Mouse (Mus musculus) megakaryocyte, embryonic 14.5 days (primary cell): ENCODE data around the gene Cltb. TPM values are rescaled to one million over a fixed set of nuclear protein-coding genes. Genes with fewer than 3 reads are reported as not detected.

Experiments used
- H3K27me3 ChIP-seq: replicated peaks from 2 replicates; pipeline ENCODE3; 2012; ENCODE audit warnings: inconsistent platforms
- H3K36me3 ChIP-seq: replicated peaks from 2 replicates; pipeline ENCODE3; 2012; ENCODE audit warnings: low read length, inconsistent platforms, mixed read lengths
- H3K4me1 ChIP-seq: 2 replicates; pipeline ENCODE4 v1.6.1; 2012; ENCODE audit warnings: inconsistent platforms
- H3K4me3 ChIP-seq: replicated peaks from 2 replicates; pipeline ENCODE3; 2012; ENCODE audit warnings: moderate library complexity, mild to moderate bottlenecking, inconsistent platforms
- H3K9me3 ChIP-seq: 2 replicates; pipeline ENCODE4 v1.6.1; 2012; ENCODE audit warnings: inconsistent platforms
- FLI1 ChIP-seq: IDR thresholded peaks from 2 replicates; pipeline ENCODE4 v1.6.1; 2012; ENCODE audit warnings: low read length, inconsistent platforms, mixed read lengths
- GATA1 ChIP-seq: IDR thresholded peaks from 3 replicates; pipeline ENCODE4 v1.6.1; 2012; ENCODE audit warnings: mixed read lengths, low read length, inconsistent platforms, borderline replicate concordance
- polyA plus RNA-seq: library from polyadenylated mRNA; stranded (reverse); fragments of >175 nt; gene quantifications from 2 replicates; pipeline ENCODE4 v1.2.3, GENCODE M21; 2012; ENCODE audit warnings: low replicate concordance; ENCODE audit not compliant: insufficient read depth

The Cltb gene
- polyA plus RNA-seq, 1 experiment: 72.4 TPM

DNA sequence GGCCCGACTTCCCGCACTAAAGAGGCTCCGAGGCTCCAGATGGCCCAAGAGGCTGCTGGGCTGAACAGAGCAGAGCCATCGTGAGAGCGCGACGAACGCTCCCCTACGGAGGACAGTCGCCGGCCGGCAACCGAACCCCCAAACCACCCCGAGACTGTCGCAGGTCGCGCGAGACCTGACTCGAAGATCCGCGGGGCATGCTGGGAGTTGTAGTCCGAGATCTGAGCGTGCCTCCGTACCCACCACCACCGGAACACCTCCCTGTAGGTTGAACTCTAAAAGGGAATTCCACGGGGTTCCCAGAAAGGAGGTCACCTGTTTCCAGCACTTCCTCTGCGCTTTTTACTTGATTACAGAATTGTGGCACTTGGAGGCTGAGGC is 46.0 kb downstream of the Cltb start, which contains the start of gene 4833439L19Rik:
4833439L19Rik (minus strand) TSS at position 235 of the 381 bp plus-strand sequence.
- Histone ChIP-seq H3K27me3 (no peaks in the 10 kb centered on the region), H3K36me3 (peaks cover 35% of the 10 kb centered on the region), H3K4me1 (peaks cover 91% of the 10 kb centered on the region), H3K9me3 (no peaks in the 10 kb centered on the region), H3K4me3 (peak within 1 kb of the TSS; percentile 91)
- TF ChIP-seq GATA1 (no peak), FLI1 (no peak)

DNA sequence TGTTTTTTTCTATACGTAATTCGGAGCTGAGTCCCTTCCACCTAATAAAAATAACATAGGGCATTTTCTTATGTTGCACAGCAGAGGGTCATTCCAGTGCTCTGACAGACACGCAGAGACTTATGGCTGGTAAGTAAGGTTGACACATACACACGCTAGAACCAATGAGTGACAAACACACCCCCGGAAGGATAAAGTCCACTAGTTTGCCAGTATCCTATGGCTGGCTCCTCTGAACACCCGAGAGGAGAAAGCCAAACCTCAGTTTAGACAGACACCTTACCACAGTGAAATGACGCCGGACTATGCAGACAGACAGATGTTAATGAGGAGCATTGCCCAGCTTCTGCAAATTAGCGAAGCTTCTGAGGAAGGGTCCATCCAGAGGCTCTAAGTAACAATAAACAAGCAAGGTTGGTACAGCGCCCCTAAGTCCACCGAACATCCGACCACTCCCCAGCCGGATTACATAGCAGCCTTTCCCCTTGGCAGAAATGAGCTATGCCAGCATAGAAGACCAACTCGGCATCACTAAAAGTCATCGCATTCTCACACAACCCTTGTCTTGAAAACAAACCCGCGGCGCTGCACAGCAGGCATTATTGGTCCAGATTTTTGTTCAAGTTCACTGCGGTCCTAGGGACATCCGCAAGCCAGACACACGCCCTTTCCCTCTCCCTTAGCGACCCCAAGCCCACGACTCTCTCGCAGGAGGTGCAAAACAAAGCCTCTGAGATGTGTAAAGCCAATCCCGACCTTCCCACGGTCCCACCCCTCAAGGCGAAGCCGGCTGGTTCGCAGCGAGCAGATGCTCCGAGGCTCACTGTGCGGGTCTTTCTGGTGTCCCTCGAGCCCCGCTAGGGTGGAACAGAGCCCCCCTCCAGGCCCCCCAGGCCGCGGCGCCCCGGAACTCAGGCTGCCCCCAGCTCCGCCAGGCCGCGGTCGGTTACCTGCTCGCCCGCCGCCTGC is 46.6 kb downstream of the Cltb start:
- H3K27me3 ChIP-seq: no peaks in the 10 kb centered on the region
- peak overlapping the region; percentile 91 for H3K4me3 ChIP-seq
- TF ChIP-seq GATA1: no peak
- no peak for TF ChIP-seq FLI1
- H3K4me1 ChIP-seq: peaks cover 92% of the 10 kb centered on the region
- peaks cover 42% of the 10 kb centered on the region for H3K36me3 ChIP-seq
- H3K9me3 ChIP-seq: no peaks in the 10 kb centered on the region

- peaks cover 61% of the 10 kb centered on the region for H3K36me3 ChIP-seq
These were observed 48.6 kb downstream of the Cltb start for GRCm38 (mm10) chr13:54562562-54562961.

DNA sequence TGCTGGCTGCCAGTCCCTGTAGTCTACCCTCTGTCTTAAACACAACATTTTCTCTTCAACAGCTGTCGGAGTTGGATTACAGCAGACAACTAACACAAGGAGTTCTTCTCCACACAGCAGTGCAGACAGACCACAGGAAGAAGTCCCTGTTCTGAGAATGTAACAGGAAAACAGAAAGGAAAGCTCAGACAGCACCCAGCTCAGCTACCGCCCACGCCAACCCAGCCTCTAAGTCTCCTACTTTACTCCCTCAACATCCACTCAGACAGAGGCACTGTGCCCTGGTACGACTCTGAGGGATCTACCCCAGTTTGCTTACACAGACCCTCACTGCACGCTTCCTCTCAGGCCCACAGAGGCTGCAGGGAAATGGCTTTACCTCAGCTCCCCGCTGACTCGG is 50.5 kb downstream of the Cltb start:
- Histone ChIP-seq H3K9me3 (no peaks in the 10 kb centered on the region), H3K27me3 (no peaks in the 10 kb centered on the region), H3K4me1 (peaks cover 62% of the 10 kb centered on the region), H3K4me3 (peak overlapping the region; percentile 64), H3K36me3 (peaks cover 80% of the 10 kb centered on the region)
- TF ChIP-seq FLI1 (no peak), GATA1 (no peak)

More at GRCm38 (mm10) chr13:54562562-54562961, 48.6 kb downstream of the Cltb start:
- TF ChIP-seq GATA1 (no peak), FLI1 (no peak)
- Histone ChIP-seq H3K4me3 (peak overlapping the region; percentile 16), H3K27me3 (no peaks in the 10 kb centered on the region), H3K4me1 (peaks cover 80% of the 10 kb centered on the region), H3K9me3 (no peaks in the 10 kb centered on the region)

- peaks cover 87% of the 10 kb centered on the region for H3K36me3 ChIP-seq
These were observed 51.5 kb downstream of the Cltb start for GRCm38 (mm10) chr13:54559656-54560055.

DNA sequence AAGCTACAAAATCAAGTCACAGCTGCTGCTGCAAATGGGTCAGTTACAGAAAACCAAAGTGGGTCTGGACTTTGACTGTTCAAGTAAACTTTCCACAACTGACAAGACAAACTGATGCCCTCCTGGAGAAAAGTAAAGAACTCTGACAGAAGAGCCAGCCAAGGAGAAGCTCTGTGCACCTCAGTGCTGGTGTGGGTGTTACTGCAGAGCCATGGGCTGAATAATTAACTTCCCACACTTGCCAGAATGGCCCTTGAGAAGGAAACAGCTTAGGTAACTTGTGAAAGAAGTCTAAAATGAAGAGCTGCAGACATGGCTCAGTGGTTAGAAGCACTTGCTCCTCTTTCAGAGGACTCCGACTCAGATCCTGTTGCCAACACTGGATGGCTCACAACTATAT is 53.5 kb downstream of the Cltb start:
- Histone ChIP-seq H3K4me3 (no peak overlapping the region), H3K27me3 (no peaks in the 10 kb centered on the region), H3K9me3 (no peaks in the 10 kb centered on the region), H3K36me3 (peaks cover 95% of the 10 kb centered on the region), H3K4me1 (peaks cover 38% of the 10 kb centered on the region)
- no peak for TF ChIP-seq FLI1

More at GRCm38 (mm10) chr13:54559656-54560055, 51.5 kb downstream of the Cltb start:
- Histone ChIP-seq H3K4me3 (no peak overlapping the region), H3K27me3 (no peaks in the 10 kb centered on the region), H3K9me3 (no peaks in the 10 kb centered on the region), H3K4me1 (peaks cover 58% of the 10 kb centered on the region)
- TF ChIP-seq FLI1 (no peak), GATA1 (no peak)

GRCm38 (mm10) chr13:54556796-54557195 is 54.3 kb downstream of the Cltb start:
- H3K36me3 ChIP-seq: peaks cover 95% of the 10 kb centered on the region
- no peaks in the 10 kb centered on the region for H3K27me3 ChIP-seq
- H3K4me1 ChIP-seq: peaks cover 30% of the 10 kb centered on the region
- H3K9me3 ChIP-seq: no peaks in the 10 kb centered on the region
- H3K4me3 ChIP-seq: no peak overlapping the region
- TF ChIP-seq FLI1 (no peak), GATA1 (no peak)

DNA sequence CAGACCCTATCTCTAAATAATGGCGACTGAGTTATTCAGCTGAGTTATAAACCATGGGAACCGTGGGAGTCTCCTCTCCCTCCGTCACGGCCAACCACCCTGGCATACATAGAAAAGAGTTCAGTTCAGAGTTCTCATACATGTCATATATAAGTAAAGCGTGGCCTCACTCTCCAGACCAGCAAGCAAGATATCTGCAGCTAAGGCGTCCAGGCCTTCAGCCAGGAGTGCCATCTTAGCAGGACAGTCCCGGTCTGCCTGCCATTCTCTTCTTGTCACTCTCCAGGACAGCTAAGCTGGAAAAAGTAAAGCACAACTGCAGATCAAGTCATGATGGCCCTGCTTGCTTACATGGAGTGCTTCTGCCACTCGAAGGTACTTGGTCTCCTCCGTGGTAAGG is 55.0 kb downstream of the Cltb start:
- H3K27me3 ChIP-seq: no peaks in the 10 kb centered on the region
- TF ChIP-seq GATA1 (no peak), FLI1 (no peak)
- no peaks in the 10 kb centered on the region for H3K9me3 ChIP-seq
- peaks cover 95% of the 10 kb centered on the region for H3K36me3 ChIP-seq
- peaks cover 24% of the 10 kb centered on the region for H3K4me1 ChIP-seq
- no peak overlapping the region for H3K4me3 ChIP-seq

DNA sequence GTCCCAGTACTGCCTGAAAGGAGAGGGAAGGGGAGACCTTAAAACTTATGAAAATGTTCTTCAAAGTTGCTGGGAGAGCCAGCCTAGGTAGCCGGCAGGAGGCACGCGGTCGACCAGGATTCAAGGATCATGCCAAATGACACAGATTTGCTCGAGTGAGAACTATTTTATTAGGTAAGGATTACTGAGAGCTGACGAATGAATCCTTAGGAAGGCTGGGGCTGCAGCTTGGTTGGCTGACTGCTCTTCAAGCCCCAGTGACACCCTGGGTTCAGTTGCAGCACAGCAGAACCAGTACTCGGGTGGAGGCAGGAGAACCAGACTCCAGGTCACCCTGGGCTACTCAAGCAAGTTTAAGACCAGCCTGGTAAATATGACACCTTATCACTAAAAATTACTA is 63.1 kb downstream of the Cltb start:
- Histone ChIP-seq H3K9me3 (no peaks in the 10 kb centered on the region), H3K4me3 (no peak overlapping the region), H3K4me1 (peaks cover 3% of the 10 kb centered on the region; the same call in 1 of the 2 replicates), H3K36me3 (peaks cover 71% of the 10 kb centered on the region), H3K27me3 (no peaks in the 10 kb centered on the region)
- TF ChIP-seq GATA1: no peak
- TF ChIP-seq FLI1: no peak

Other genes with a start within 250 kb of the Cltb start
- 7.9 and 13.0 TPM in 2 replicates for gene Cplx2, start 240.0 kb downstream of the Cltb start, polyA plus RNA-seq
- 57.4 and 77.1 TPM in 2 replicates for gene Thoc3, start 142.5 kb downstream of the Cltb start, polyA plus RNA-seq
- 0.06 TPM in 1 of 2 replicates, not detected in the other for gene Simc1, start 107.6 kb downstream of the Cltb start, polyA plus RNA-seq
- gene 4833439L19Rik, start 45.9 kb downstream of the Cltb start, polyA plus RNA-seq: 23.2 and 24.6 TPM in 2 replicates
- 11.5 TPM in 1 of 2 replicates, not detected in the other for gene Arl10, start 36.3 kb downstream of the Cltb start, polyA plus RNA-seq
- gene Nop16, start 21.3 kb downstream of the Cltb start, polyA plus RNA-seq: 6.9 and 22.1 TPM in 2 replicates
- gene Higd2a, start 21.1 kb downstream of the Cltb start, polyA plus RNA-seq: 13.6 and 46.2 TPM in 2 replicates
- 1.5 and 13.9 TPM in 2 replicates for gene Faf2, start 10.4 kb upstream of the Cltb start, polyA plus RNA-seq
- gene Rnf44, start 82.6 kb upstream of the Cltb start, polyA plus RNA-seq: 132 and 507 TPM in 2 replicates
- not detected in 2 replicates for gene Cdhr2, start 90.1 kb upstream of the Cltb start, polyA plus RNA-seq
- not detected in 2 replicates for gene Gprin1, start 138.5 kb upstream of the Cltb start, polyA plus RNA-seq
- gene Sncb, start 155.3 kb upstream of the Cltb start, polyA plus RNA-seq: 0.62 TPM in 1 of 2 replicates, not detected in the other
- not detected in 2 replicates for gene Eif4e1b, start 172.7 kb upstream of the Cltb start, polyA plus RNA-seq
- 4.5 and 8.0 TPM in 2 replicates for gene Tspan17, start 178.0 kb upstream of the Cltb start, polyA plus RNA-seq